Mouse (Mus musculus) activated CD4-positive, CD25-positive, alpha-beta regulatory T cell, adult 9 weeks (primary cell): ENCODE data around the gene Abcc12. TPM values are rescaled to one million over a fixed set of nuclear protein-coding genes. Genes with fewer than 3 reads are reported as not detected.

Experiments used
- polyA plus RNA-seq: library from polyadenylated mRNA; unstranded; fragments of 100-300 nt; shearing (Covaris generic); gene quantifications from one replicate; pipeline ENCODE4 v1.2.1, GENCODE M21; 2017

The Abcc12 gene
- polyA plus RNA-seq: not detected

DNA sequence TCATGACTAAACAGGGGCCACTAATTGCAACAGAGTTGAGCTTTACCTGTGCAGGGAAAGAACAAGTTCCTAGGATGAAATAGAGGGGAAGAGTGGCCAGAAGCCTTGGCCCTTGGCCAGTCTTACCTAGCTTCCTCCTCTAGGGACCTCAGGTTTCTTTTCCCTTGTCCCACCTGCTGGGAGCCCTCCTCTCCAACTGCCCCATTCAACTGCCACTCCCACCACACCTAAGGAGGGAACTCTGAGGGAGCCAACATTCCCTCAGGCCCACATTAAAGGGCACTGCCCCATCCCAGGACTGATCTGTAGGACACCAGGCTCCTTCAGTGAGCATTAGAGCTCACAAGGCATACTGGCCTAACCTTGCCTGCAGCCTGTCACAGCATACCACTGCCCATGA is at the start of gene Abcc12:
TSS of gene Abcc12 (minus strand) at position 229 of the 400 bp plus-strand sequence.

DNA sequence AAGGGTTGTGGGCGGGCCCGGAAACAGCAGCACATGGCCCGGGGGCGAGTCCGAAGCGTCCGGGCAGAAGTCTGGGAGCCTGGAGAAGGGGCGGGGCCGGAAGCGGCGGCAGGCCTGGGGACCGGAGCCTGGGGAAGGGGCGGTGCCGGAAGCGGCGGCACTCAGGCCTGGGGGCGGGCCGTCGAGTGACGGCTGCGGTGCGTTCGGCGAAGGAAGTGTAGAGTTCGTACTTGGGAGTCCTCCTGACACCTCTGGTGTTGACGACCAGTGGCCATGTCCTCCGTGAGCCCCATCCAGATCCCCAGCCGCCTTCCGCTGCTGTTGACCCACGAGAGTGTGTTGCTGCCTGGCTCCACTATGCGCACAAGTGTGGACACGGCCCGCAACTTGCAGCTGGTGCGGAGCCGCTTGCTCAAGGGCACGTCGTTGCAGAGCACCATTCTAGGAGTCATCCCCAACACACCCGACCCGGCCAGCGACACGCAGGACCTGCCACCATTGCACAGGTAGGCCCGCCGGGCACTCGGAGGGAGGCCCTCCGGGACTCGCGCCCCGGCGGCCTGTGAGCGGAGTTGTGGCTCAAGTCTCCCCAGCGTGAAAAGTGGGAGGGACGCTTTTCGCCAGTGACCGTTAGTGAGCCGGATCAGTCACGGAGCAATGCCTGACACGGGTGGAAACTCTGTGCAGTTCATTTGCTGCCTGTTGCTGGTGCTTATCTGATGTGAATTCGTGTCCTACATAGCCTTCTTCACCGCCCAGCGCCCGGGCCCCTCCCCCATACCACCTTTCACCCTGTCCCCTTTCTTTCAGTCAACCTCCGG is 43.6 kb upstream of the Abcc12 start, which contains the start of gene Lonp2:
TSS of gene Lonp2 (plus strand) at position 133 of the 821 bp plus-strand sequence.

Other genes with a start within 250 kb of the Abcc12 start
- 120 TPM for gene Lonp2, start 43.4 kb upstream of the Abcc12 start, polyA plus RNA-seq
- not detected for gene Gm10638, start 165.0 kb upstream of the Abcc12 start, polyA plus RNA-seq
- 3.2 TPM for gene Siah1a, start 165.2 kb upstream of the Abcc12 start, polyA plus RNA-seq